Mouse (Mus musculus): ENCODE measurements around the gene Zfp277.

DNA sequence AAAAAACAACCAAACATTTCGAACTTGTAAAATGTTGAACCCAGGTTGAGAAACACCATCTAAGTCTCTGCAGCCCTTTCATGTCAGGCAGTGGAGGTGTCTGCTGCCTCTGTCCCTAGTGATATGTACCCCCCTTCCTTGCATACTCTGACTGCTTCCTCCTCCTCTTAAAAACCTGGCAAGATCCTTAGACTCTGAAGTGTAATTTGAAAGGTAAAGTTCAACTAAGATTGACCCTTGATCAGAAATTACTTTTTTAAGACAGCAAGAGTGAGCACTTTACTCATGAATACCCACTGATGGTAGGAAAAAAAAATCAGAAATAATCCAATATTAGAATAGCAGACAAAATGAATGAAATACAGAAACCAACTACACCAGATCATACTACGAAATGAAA is 46.3 kb downstream of the Zfp277 start:
- TF ChIP-seq CTCF (IDR thresholded peaks at IDR 0.05; ENCODE audit: low read depth) = no peak
- TF ChIP-seq EP300 (IDR thresholded peaks at IDR 0.05; ENCODE audit: low read depth) = no peak
